Mouse (Mus musculus): ENCODE results near the gene Gab1.

The Gab1 gene

GRCm38 (mm10) chr8:80814087-80814791, 66.1 kb downstream of the Gab1 start:
- ATAC-seq (ENCODE audit: insufficient number of reproducible peaks, low FRiP score, low TSS enrichment): peak; percentile 34; the same call in 1 of the 2 replicates

DNA sequence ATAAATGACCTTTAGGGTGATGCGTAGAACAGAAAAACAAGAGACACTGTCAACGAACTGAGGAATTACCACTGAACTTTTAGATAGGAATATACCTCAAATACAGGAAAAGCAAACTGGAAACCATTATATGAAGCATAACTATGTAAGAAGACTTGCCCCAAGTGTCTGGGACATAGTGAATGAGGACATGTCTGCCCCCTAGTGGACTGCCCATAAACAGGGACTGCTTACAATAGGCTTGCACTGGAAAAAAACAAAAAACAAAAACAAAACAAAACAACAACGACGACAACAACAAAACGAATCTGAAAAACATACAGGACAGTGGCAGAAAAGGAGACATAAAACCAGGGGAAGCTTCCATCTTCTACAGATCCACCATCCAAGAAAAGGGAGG, 66.9 kb downstream of the Gab1 start:
- no peak for ATAC-seq (ENCODE audit: insufficient number of reproducible peaks, low FRiP score, low TSS enrichment)

DNA sequence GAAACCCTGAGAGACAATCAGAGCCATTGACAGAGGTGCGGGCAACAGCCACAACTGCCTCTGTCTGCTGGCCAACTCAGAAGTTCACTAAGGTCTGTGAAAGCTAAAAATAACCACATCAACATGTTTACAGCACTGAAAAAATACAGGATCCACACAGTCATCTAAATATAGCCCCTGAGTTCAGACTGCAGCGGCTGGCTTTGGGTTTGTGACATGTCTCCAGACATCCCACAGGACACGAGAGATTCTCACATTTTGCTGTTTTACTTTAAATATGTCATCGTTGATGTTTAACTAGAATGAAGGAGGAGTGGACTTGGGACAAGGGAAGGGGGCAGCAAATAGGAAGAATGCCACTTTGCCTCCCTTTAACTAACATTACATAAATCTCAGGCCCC, 68.7 kb downstream of the Gab1 start:
- no peak for ATAC-seq (ENCODE audit: insufficient number of reproducible peaks, low FRiP score, low TSS enrichment)

DNA sequence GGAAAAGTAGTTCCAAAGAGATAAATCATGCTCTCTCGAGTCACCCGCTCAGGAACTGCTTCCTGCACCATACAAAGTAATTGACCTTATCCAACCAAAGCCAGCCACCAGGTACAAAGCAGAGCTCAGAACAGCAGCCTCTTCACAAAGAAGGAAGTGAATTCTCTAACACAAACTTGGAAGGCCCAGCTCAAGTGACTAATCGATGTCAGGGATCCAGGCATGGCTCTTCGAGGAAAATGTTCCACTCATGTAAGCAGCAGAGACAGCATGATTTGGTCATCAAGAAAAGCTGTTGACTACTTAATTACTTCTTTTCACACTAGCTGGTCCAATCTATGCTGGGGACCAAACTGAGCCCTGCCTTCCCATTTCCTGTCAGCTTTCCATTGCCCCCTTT, 69.4 kb downstream of the Gab1 start:
- no peak for ATAC-seq (ENCODE audit: insufficient number of reproducible peaks, low FRiP score, low TSS enrichment)

GRCm38 (mm10) chr8:80810442-80810841, 69.9 kb downstream of the Gab1 start:
- ATAC-seq (ENCODE audit: insufficient number of reproducible peaks, low FRiP score, low TSS enrichment): no peak

DNA sequence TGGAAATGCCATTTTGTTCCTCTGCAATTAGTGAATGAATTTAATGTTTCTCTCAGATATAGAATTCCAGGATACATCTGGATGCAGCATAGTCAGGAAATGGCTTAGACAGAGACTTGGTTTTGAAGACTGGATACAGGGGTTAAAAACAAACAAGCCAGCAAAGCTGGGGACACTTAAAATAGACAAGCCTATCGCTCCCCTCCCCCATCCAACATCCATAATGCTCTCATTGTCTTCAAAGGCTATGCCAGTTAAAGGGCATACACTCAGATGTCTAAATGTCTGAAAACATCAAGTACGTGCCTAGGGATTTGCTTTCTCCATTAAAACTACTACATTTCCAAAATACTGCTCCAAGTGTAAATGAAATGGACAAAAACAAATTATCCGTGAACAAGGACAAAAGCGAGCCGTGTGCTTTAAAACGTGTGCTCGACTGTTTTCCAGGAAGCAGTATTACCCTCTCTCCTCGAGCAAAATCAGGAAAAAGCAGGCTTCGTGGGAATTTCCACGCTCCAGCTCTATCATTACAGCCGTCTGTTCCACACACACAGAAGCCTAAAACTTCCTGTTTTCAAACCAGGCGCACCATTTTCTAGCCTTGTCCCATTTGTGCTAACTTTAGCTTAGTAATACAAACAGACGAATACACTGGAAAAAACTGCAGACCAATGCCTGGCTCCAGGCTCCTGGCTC, 72.4 kb downstream of the Gab1 start:
- no peak for ATAC-seq (ENCODE audit: insufficient number of reproducible peaks, low FRiP score, low TSS enrichment)

DNA sequence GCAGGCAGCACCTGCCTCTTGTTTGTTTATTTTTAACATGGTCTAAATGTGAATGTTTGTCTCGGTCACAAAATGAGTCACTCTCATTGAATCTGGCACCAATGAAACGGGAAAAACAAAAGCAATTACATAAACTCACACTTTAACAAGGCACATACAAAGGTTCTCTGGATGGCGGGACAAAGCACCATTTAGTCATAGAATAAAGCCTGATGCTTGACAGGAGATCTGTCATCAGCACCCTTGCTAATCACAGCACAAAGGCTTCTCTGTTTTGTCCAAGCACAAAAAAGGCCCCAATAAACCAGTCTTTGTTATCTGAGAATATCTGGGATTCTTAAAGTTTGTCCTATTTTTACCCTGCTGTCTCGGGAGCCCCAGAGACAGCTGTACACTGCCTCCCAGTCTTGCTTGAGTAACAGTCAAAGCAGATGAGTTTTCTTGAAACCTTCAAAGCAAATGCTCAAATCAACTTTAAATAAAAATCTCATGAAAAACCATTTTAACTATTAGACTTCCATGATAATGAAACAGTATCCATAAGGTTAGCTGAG, 76.2 kb downstream of the Gab1 start:
- ATAC-seq (ENCODE audit: insufficient number of reproducible peaks, low FRiP score, low TSS enrichment): no peak

DNA sequence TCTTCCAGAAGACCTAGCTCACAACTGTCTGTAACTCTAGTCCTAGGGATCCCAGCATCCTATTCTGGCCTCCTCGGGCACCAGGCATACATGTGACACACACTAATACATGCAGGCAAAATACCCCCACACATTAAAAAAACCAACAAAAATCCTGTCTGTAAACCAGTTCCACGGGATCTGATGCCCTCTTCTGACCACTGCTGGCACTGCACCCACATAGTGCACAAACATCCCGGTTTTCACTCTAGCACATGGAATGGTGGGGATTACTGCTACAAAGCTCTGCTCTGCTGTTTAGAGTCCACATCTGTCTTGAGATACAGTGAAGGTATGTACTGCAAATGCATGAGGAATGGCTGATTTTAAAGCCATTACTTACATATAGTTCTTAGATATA, 81.5 kb downstream of the Gab1 start:
- ATAC-seq (ENCODE audit: insufficient number of reproducible peaks, low FRiP score, low TSS enrichment): no peak

DNA sequence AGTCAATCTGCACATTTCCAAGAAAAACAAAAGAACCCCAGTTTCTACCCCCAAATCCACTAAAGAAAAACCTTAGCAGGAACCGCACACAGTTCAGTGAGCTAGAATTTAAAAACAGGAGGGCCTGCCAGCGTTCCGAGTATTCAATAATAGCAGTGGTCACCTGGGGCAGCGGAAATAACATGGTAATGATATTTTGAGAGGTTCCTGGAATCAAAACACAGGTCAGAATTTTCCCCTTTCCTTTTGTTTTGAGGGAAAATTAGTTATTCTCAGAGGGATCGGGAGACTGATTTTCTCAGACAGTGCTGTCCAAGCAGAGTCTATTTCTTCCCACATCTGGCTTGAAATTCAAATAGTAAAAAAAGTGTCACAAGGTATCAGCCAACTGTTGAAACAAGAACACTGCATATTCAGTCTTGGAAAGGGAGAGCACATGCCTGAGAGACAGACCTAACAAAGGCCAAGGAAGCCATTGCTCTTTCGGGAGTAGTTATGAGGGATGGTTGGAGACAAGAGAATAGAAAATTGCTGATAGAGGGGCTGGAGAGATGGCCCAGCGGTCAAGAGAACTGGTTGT, 82.0 kb downstream of the Gab1 start:
- no peak for ATAC-seq (ENCODE audit: insufficient number of reproducible peaks, low FRiP score, low TSS enrichment)

- no peak for ATAC-seq (ENCODE audit: insufficient number of reproducible peaks, low FRiP score, low TSS enrichment)
Observed at GRCm38 (mm10) chr8:80796070-80796469, 84.2 kb downstream of the Gab1 start.

DNA sequence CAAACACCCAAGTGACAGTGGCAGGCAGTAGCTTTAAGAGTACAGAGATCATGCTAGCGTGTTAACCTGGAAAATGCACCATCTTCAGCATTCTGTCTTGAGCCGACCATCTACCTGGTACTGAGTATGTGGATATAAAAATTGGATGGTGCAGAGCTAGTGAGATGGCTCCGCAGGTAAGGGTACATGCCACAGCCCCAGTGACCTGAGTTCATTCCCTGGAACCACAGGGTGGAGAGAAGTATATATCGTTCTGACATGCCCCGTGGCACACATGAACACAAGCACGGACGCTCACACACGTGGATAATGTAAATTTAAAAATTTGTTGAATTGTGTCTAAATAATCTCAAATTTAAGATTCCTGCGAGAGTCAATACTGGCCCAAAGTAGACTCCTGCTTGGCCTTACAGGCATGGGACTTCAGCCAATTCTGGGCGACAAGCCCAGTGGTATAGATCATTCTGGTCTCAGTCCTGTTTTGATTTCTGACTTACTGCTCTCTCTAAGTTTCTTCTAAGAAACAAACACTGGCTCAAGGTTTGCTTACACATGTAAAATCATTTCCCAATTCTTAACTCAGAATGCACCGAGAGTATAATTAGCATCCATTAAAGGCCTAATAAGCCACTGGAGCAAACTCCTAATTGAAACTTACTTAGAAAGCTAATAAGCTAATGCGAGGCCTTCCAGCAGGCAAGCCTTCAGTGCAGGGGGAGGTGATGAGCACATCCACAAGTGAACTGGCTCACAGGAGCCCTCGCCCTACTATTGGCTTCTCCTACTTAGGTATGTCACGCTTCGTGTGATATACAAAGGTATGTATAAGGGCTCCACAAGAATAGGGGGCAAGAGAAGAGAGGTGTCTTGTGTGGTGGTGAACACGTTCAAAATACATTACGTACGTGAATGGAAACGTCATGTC, 85.5 kb downstream of the Gab1 start:
- no peak for ATAC-seq (ENCODE audit: insufficient number of reproducible peaks, low FRiP score, low TSS enrichment)

GRCm38 (mm10) chr8:80793791-80794515, 86.4 kb downstream of the Gab1 start:
- ATAC-seq (ENCODE audit: insufficient number of reproducible peaks, low FRiP score, low TSS enrichment): no peak

- no peak for ATAC-seq (ENCODE audit: insufficient number of reproducible peaks, low FRiP score, low TSS enrichment)
Observed at GRCm38 (mm10) chr8:80792214-80792613, 88.1 kb downstream of the Gab1 start.

DNA sequence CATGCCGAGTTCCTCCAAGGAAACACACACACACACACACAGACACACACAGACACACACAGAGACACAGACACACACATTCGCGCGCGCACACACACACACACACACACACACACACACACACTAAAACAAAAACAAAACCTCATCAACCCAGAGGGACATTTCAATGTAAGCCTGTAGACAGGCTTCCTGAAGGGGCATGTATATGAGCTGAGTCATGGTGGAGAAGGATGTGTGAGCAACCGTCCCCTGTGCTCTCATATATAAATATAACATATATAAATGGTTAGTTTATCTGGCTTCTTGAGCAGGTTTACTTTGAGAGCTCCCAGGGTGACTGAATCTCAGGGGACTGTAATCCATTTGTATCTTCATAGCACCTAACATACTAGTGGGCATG, 91.0 kb downstream of the Gab1 start:
- ATAC-seq (ENCODE audit: insufficient number of reproducible peaks, low FRiP score, low TSS enrichment): no peak

DNA sequence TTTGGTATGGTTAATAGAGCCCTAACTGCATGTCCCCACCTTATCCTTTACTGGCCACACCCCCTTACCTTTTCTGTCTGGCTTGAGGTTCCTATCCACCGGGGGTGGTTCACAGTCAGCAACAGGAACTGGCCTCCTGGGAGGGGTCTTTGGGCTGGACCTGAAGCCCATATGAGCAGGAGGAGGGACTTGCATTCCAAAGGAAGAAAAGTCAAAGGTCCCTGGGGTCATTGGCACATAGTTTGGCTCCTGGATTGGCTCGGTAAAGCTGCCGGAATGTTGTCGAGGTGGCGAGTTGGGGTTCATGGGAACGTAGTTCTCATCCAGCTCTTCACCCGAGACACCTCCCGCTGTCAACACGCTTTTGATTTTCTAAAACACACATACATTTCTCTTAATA, 95.8 kb downstream of the Gab1 start:
- no peak for ATAC-seq (ENCODE audit: insufficient number of reproducible peaks, low FRiP score, low TSS enrichment)

GRCm38 (mm10) chr8:80783271-80783670, 97.0 kb downstream of the Gab1 start:
- ATAC-seq (ENCODE audit: insufficient number of reproducible peaks, low FRiP score, low TSS enrichment): no peak

DNA sequence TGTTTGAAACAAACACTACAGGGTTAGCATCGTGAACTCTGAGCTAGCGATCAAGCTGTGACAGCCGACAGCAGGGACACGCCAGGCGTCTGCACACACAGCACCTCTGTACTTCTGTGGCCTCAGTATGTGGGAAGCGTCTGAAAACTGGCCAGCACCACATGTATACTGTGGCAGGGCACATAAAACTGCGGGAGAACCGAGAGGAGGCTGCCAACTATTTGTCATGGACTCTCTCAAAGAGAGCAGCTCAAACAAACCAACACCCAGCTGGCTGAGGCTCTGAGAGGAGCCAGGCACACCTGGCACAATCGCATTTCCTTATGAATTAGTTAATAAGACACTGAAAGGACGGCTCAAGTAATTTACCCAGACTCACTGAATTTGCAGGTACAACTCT, 99.0 kb downstream of the Gab1 start:
- ATAC-seq (ENCODE audit: insufficient number of reproducible peaks, low FRiP score, low TSS enrichment): no peak

GRCm38 (mm10) chr8:80780271-80780670, 100.0 kb downstream of the Gab1 start:
- no peak for ATAC-seq (ENCODE audit: insufficient number of reproducible peaks, low FRiP score, low TSS enrichment)

DNA sequence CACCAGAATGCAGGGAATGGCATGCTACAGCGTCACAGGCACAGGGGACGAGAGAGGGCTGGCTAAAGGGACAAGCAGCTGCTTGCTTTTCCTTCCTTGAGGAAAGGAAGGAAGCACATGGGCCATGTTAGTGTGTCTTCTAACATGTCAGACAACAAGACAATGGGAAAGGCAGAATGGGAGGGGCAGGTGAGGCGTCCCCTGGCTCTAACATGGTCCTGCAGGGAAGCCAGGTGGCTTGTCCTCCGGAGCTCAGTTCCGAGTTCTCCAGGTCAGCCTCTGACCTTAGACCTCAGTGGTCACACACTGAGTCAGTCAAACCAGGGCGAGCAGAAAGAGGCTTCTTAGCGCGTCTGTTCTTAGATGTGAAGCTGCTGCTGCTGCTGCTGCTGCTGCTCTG, 103.9 kb downstream of the Gab1 start:
- ATAC-seq (ENCODE audit: insufficient number of reproducible peaks, low FRiP score, low TSS enrichment): no peak
